Comparison of ENCODE assay signal across 35 mouse cellular contexts in the genomic region with DNA sequence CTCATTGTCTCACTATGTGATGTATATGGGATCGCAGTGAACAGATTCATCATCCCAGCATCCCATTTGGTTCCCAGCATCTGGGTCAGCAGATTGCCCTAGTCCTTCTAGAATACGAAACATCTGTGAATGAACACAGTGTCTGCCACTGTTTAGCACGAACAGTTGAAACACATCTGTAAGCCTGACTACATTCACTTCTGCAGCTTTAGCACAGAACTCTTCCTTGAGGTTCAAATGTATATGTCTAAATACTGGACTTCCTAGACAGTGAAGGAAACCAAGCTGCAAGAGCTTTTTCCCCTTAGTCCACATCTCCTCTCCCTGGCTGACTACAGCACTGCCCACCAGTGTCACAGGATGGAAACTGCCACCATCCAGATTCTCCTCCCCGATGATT.
"Had no signal": no experiment of that assay in that cellular context is flagged by ENCODE, and none has a peak within 500 bp of the region (broad histone marks: within the 10 kb centered on the region; RNA-seq: fewer than 3 reads in every experiment).

No protein-coding gene starts in this region.

- DNase-seq: heart, adult 18-20 months; heart, adult 2 months; heart, postnatal 10 days; heart, postnatal 14 days; heart, postnatal 36 days; heart, postnatal 4 days; kidney, adult 11 months; kidney, adult 18-20 months; kidney, adult 2 months; kidney, adult 8-10 months; kidney, adult 9 months; kidney, postnatal 10 days; kidney, postnatal 14 days; kidney, postnatal 25 days; kidney, postnatal 36 days; kidney, postnatal 4 days; layer of hippocampus, adult 9-11 months; layer of hippocampus, postnatal 36 days had no signal

- H3K4me2 ChIP-seq: heart, embryonic 11.5 days; heart, embryonic 12.5 days; heart, embryonic 13.5 days; heart, embryonic 15.5 days; hindbrain, embryonic 12.5 days; hindbrain, embryonic 13.5 days; hindbrain, embryonic 14.5 days; hindbrain, embryonic 15.5 days; intestine, embryonic 15.5 days; kidney, embryonic 15.5 days had no signal

- H3K4me1 ChIP-seq: heart, embryonic 10.5 days; intestine, embryonic 15.5 days; kidney, embryonic 15.5 days had no signal

- H3K27ac ChIP-seq: heart, adult 2 months; heart, embryonic 10.5 days; heart, embryonic 13.5 days; heart, embryonic 15.5 days; hindbrain, embryonic 10.5 days; hindbrain, embryonic 12.5 days; hindbrain, embryonic 13.5 days; hindbrain, embryonic 14.5 days; hindbrain, embryonic 15.5 days; hindbrain, postnatal 0 days; intestine, embryonic 15.5 days; kidney, embryonic 15.5 days; kidney, postnatal 0 days; layer of hippocampus, adult 2 months had no signal

- H3K4me3 ChIP-seq: heart, adult 2 months; heart, embryonic 10.5 days; heart, embryonic 12.5 days; heart, embryonic 13.5 days; heart, embryonic 15.5 days; hindbrain, embryonic 10.5 days; hindbrain, embryonic 12.5 days; hindbrain, embryonic 13.5 days; hindbrain, embryonic 15.5 days; intestine, embryonic 15.5 days; kidney, embryonic 15.5 days; layer of hippocampus, adult 2 months had no signal

- ATAC-seq: hindbrain, embryonic 16.5 days; hindbrain, postnatal 0 days; inflammation-experienced regulatory T-cells, adult 6 months; intestine, embryonic 15.5 days had no signal

- H3K36me3 ChIP-seq: heart, embryonic 10.5 days; heart, embryonic 12.5 days; heart, embryonic 13.5 days; heart, embryonic 15.5 days; hindbrain, embryonic 10.5 days; hindbrain, embryonic 12.5 days; hindbrain, embryonic 13.5 days; hindbrain, embryonic 15.5 days; intestine, embryonic 15.5 days; kidney, embryonic 15.5 days had no signal

- H3K9ac ChIP-seq: heart, embryonic 12.5 days; heart, embryonic 13.5 days; heart, embryonic 15.5 days; hindbrain, embryonic 12.5 days; hindbrain, embryonic 13.5 days; hindbrain, embryonic 14.5 days; hindbrain, embryonic 15.5 days; intestine, embryonic 15.5 days; kidney, embryonic 15.5 days had no signal

- H3K27me3 ChIP-seq: intestine, embryonic 15.5 days had no signal

- H3K9me3 ChIP-seq: heart, embryonic 10.5 days; heart, embryonic 12.5 days; heart, embryonic 13.5 days; heart, embryonic 15.5 days; hindbrain, embryonic 10.5 days; hindbrain, embryonic 12.5 days; hindbrain, embryonic 13.5 days; hindbrain, embryonic 15.5 days; intestine, embryonic 15.5 days; kidney, embryonic 15.5 days had no signal
